Mouse (Mus musculus) spleen, postnatal 10 days (tissue): Measurements from ENCODE around the gene Il3.
"Not testable (repeated sequence)": the region's sequence is repeated elsewhere in the genome, so short reads cannot be mapped to it uniquely, and the experiment has no call there.

Experiments
- DNase-seq, 2 experiments: peaks; one replicate each; pipeline ENCODE4 v3.0.0; 2021 to 2022; ENCODE audit warnings: low spot score in 2 of 2

Gene Il3

DNA sequence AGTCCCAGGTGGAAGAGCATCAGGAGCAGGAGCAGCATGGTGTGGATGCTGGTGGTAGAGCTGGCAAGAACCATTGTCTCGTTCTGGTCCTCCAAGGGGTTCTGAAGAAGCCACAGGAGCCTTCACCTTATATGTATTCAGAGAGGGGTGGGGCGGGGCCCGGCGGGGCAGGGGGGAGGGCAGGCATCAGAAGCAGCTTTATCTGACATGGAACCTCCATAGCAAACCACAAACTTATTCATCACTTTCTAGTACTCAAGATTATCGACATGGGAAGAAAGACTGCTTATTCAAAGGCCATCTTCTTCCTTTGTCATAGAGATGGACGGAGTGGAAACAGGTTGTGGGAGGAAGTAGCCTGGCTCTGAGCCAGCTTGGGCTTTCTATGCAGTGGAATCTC is at the start of gene Il3:
Il3 (minus strand) TSS at position 101 of the 400 bp plus-strand sequence.
- DNase-seq: no peak

DNA sequence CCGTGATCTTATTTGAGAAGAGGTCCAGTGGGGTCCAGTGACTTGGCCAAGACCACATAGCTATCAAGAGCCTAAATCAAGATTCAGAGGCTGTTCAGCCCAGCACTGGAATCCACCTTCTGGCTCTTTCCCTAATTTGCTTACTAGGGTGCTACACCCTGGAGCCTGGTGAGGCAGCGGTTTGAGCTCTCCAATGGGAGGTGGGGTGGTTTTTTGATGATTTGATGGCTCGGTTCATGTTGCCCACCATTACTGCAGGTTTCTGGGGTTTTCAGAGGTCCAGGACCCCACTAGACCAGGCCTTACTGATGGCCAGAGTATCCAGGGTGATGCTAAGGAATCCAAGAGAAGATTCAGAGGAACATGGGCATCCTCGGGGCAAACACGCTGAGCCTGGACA is 48.3 kb upstream of the Il3 start:
- DNase-seq: no peak

DNA sequence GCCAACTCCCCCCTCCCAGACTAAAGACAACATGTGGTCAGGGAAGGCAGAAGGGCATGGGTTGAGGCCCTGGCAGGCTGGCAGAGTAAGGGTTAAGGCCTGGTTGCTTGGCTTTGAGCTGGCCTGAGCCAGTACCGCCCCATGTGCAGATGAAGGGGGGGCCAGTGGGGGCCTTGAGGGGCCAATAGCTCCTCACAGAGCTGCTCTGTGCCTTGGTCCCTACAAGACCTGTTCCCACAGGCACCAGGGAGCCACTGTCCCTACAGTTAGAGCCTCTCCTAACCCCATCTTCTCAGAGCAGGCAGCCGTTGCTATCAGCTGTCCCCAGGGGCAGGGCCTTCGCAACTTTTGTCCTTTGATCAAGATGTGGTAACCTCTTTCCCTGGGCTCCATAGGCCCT is 47.7 kb upstream of the Il3 start:
- DNase-seq: peak in 1 of 2 experiments; percentile 35

DNA sequence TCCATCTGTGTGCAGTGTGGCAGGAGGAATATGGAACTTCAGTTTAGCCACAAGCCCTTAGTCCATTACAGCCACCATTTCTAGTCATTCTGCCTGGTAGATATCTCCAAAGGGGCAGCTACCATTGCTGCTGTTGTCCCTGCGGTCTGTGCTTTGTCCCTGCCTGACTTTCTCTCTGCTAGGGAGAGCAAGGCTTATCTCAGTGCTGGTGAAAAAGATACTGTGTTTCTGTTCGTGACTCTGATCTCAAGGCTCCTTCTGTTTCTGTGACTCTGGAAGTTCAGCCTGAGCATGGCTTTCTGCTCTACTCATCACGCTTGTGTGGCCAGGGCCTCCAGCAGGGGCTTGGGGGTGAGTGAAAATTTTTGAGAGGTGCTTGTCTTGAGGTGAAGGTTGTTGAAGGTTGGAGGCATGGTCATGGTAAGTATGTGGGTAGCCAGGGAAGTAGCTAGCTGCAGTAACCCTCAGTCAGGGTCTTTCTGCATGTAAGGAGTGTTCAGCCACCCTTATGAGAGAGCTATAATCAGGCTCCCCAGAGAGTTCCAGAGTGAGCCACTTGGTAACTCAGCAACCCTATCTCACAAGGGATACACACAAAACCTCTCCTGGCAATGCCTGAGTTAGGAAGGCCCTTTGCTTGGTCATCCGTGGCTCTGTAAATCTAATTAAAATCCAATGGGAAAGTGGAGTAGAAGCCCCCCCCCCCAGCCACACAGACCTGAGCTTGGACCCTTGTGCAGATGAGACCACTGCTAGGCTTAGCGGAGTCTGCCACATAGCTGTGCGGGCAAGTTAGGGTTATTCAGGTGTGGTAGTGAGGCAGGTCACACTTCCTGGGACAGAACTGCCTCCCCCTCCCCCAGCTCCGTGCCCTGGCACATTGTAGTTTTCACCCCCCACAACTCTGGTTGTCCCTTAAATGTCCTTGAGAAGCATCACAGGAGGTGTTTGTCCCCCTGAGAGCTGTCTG is 46.6 kb upstream of the Il3 start:
- no peak for DNase-seq

DNA sequence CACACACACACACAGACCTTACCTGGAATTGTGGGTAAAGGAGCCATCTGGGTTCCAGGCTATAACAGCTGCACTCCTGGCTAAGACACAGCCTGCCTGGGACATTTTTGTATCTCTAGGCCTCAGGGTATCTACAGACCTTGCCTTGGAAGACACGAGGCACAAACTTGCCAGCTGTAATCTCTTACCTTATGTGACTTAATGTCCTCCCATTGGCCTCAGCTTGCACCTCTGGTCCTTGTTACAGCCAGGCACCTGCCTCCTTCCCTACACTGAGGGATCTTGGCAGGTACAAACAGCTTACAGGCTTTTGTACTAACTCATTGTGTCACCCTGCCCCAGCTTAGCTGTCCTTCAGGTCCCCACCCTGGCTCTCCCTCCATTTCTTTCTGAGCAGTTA is 45.5 kb upstream of the Il3 start:
- DNase-seq: peak in 1 of 2 experiments; percentile 12

DNA sequence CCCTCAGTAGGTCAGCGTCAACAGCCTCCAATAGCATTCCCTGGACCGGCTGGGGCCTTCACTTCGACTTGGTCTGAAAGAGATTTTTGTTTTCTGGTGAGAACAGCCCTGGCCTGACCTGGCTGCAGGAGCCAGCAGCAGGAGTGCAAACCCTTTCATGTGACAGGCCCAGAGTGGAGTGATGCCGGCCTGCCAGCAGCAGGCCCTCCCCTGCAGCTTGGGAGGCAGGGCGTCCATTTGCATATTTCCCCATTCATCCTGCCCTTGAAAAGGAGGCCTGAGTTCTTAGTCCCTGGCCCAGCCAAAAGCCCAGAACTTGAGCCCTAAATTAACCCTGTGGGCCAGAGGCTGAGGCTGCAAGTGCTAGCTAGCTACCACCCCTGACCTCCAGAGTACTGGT is 44.9 kb upstream of the Il3 start:
- no peak for DNase-seq

DNA sequence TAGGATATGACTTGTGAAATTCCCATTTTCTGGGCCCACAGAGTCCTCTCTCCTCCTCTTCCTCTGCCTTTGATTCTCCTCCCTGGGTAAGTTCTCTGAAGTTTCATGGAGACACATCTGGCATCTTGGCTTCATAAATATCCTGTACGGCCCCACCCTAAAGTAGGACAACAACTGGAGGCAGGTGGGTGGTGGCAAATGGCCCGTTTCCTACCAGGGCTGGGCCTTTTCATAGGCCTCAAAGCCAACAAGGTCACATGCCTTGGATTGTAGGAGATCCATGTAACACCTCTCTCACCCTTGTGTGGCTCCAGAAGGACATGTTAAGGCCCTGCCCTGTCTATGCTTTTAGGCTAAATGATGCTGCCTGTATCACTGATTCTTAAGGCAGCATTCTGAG is 43.5 kb upstream of the Il3 start:
- DNase-seq: no peak

DNA sequence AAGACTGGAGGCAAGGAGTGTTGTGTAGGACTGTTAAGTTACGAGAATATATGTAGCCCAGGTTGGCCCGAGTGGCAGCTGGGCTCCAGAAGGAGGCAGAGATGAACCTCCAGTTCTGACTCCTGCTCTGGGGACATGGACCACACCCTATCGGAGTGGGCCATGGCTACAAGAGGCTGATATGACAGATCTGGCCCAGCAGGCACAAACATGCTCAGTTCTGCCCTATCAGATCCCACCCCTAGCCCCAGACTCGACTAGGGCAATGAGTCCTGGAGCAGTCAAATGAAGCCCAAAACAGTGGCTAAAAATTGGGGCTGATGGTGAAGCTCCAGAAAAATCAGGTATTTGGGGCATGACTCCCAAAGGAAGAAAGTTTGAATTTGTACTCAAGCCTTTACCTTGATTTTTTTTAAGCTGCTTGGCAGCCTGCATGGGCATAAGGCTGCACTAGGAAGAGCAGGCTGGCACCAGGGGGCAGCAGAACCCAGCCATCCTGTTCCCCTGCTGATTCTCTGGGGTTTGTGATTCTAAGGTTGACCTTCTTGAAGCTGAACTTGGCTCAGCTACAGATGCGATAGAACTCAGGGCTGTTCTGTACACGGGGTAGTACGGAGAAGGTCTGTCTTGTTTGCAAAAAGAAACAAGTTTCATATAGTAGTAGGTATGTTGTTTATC is 40.2 kb upstream of the Il3 start:
- peak in 1 of 2 experiments; percentile 69 for DNase-seq

DNA sequence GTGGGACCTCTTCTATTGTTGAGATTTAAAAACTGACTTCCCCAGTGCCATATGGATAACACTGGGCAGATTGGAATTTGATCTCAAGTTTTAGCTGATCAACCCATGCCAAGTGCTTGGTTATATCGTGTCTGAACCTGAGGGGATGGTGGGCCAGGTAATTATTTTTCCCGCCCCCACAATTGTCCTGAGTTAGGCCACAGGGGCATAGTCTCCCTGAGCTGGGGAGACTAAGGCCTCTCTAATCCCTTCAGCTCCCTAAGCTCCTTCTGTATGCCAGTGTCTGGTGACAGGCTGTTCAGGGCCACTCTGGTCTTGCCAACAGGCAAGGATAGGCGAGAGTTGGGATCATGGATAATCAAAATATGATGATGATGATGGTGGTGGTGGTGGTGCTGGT is 38.3 kb upstream of the Il3 start:
- no peak for DNase-seq

DNA sequence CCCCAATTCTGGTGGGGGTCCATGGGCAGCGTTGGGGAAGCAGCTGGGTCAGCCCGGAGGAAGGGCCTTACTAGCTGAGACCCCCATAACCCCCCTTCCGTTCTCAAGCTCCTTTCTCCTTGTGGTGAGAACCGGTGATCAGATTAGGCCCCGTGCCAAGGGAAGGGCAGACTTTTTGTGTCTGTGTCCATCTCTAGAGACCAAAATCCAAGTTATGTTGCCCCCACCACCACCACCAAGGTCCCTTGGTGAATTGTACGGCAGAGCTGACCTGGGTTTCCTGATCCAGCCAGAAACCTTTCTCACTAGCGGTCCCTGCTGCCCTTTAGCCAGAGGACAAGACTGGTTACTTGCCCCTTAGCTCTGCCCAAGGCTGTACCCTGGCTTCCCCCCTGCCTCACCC is 37.4 kb upstream of the Il3 start:
- no peak for DNase-seq

DNA sequence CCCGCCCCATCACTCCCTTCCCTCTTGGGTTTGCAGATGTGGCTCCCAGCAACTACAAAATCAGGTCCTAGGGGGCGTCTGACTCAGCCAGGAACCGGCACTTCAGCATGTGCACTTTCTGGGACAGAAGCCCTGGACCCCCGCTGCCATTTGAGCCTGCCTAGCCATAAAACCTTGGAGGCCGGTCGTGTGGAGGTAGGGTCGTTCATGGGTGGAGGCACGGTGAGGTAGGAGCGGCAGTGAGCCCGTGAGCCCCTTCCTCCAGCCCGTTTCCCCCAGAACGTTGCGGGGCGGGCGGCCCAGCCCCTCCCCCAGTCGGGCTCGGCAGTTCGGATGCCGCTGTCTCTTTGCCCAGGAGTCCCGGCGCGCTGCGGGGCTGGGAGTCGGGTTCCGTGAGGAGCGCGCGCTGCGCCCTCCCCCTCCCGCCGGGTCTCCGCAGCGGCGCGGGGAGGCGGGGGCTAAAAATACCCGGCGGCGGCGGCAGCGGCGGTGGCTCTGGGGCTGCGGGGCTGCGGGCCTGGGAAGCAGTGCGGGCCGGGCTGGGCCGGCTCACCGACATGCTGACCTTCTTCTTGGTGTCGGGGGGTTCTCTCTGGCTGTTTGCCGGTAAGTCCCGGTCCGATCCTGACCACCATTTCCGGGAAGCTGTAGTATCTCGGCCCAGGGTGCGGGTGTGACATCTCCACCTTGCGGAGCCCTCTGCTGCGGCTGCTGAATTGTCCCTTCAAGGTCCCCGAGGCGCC is 36.8 kb upstream of the Il3 start, which contains the start of gene Acsl6:
Acsl6 (plus strand) TSS at position 71 of the 743 bp plus-strand sequence.
- DNase-seq: no peak

DNA sequence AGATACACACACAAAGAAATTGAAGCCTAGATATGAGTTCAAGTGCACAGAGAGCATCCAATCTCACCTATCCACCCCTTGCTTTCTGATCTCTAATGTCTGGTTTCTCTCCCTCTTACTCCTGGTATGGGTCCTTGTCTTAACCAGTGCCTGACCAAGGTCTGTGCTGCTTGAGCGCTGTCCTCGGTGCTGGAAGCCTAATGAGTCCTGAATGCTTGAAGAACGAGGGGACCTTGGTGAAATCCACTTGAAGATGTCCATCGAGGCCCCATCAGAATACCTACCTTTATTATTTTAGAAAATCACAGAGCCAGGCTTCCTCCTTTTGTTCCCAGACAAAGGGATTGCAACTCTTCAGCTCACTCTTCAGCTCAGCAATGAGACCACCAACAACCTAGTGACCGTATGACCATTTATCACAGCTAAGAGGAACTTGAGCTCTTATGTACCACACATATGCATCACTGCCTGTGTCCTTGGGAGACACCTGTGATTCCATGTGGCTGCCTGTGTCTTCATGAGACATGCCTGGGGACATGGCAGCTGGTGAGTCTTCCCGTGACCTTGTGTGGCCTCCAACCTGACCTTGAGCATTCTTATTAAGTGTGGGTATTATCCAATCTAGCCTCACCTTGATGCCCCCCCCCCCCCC is 36.1 kb upstream of the Il3 start:
- DNase-seq: peak in 1 of 2 experiments; percentile 48

DNA sequence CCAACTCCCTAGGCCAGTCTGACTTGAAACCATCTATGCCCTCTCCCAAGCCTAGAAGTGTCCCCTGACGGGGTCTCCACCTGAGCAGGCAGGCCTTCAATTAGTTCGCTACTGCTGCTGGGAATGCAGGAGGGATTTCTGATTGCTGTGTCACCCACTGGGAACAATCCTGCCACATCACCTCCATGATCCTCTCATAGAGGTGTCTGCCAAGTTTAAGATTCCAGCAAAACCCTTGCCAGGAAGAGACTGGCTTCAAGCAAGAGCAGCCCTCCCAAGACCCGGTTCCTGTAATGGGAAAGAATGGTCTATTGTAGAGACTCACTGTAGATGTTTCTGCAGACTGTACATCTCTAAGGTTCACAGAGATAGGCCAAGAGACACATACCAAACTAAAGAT is 35.5 kb upstream of the Il3 start:
- no peak for DNase-seq

DNA sequence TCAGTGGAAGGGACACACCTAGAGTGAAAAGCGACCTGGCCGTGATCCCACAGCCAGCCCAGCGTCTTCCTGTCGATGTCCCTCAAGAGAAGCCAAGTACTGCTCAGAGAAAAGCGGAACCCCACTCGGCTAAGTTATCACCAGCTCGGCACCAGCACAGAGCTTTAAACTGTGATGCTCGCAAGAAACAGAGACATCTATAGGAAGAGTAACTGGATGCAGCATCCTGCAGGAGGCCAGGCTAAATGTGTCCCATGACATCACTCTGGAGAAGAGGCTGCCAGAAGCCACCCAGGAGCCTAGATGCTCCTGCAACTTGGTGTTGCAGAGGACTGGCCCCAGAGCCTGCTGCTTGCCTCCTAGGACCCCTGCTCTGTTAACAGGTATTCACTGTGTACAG is 34.9 kb upstream of the Il3 start:
- DNase-seq: no peak

DNA sequence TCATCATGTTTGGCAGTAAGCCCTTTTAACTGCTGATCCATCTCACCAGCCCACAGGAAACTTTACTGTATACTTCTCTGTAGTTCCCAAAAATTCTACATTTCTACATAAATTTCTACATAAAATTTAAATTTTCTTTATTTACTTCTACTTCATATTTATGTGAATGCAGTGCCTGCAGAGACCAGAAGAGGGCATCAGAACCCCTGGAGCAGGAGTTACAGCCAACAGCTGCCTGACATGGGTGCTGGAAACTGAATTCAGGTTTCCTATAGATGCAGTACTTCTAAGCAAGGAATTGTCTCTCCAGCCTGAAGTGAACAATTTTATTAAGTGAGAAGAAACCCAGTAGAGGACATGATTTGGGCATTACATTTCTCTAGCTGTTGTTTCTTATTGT is 31.7 kb upstream of the Il3 start:
- DNase-seq: no peak

DNA sequence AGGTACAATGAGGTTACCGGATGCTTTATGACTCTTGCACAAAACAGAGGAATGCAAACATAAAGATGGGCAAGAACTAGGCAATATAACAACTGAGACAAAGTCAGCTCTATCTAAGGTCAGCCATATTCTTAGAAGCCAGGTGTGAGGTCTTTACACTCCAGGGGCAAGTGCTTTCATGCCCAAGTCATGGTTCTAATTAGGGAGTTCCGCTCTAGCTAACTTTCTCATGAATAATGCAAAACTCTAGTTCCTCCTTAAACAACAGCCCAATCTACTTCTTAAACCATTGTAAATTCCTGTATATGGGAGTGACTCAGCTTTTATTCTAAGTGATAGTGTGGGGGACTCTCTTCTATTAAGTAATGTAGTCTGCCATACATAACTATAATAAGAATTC is 30.4 kb upstream of the Il3 start:
- DNase-seq: not testable (repeated sequence)

DNA sequence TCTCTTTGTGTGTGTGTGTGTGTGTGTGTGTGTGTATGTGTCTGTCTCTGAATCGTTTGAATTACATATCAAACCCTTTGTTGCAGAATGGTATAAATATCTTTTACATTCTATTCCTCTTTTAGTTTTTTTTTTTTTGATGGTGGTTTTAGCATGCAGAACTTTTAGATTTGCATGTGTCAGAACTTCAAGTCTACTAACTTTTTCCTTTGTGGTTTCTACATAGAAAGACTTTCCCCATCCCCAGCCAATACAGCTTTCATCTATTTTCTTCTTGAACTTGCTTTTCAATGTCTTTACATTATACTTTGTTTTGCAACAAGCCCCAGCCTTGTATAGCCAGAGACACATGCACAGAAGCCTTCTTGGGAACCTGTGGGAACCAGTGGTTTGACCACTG is 29.7 kb upstream of the Il3 start:
- no peak for DNase-seq

DNA sequence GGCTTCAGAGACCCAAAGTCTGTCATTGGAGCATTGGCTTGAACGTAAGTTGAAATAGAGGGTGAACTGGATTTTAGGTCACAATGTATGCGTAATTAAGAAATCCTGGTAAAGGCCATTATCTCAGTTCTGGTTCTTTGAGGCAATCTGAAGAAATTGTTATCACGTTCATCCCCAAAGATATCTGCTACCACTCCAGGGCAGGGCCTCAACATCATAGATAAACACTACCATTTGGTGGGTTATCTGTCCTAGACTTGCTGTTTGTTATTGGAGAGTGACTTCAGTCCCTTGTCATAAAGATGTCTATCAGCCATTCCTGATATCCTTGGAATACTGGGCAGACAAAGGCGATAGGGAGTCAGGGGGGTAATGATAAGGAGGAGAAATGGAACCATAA is 28.9 kb upstream of the Il3 start:
- DNase-seq: no peak

DNA sequence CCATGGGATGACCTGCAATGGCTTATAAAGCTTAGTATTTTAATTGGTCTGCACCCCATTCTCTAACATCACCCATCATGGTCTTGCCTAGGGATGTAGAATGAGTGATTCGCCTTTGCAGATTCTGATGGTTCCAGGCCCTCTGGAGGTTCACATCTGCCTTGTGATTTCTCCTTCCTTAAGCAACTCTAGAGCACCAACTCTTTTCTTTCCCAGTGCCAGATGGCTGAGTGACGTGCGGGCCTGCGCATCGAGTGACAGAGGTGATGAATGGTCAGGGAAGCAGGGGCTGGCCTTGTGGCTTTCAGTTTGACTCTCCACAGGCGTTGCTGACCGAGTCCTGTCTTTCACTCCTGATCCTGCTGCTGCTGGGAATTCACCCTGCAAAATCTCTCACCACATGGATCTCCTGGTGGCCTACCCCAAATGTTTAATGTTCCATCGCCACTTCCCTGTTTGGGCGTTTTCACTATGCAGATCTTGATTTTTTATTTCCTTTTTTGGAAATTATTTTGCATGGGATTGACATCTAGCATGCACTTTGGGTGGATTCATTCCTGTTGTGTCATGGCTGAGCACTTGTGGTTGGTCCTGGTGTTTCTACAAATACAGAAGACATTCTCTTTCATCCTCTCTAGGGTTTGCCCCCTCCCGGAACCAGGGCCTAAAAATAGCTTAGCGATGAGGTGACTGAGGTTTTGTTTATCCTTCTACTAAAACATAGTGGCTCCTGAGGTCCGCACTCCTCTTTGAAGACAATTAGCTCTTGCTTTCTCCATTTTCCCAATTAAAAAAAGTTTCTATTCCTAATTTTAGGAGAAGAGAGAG is 27.1 kb upstream of the Il3 start:
- DNase-seq: no peak

DNA sequence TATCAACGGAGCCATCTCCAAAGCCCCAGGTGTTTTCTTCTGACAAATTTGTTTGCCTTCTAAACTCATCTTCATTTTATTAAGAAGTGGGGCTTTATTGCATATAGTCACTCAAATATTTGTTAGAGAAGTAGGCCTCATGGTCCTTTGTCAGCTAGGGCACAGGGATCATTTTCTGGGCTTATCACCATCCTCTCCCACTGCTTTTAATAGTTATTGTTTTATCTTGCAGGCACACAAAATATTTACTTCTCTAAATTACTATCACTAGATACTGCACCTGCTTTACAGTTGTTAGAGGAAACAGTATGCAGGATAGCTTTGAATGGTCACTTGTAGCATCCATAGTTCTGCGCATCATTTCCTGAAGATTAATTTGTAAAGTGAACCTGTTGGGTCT is 25.1 kb upstream of the Il3 start:
- no peak for DNase-seq
